ENCODE assay signal across 20 mouse cellular contexts in genomic region chr1:155386551-155386950, GRCm38 (mm10). TPM values are rescaled to one million over a fixed set of nuclear protein-coding genes. Genes with fewer than 3 reads are reported as not detected.
A peak's percentile ranks its signal among the peaks of the same experiment; 100 is the strongest.
DNase-seq lines count a peak whose midpoint lies in the region; ATAC-seq and TF ChIP-seq lines count a peak whose summit lies in the region.
"Had no signal": no experiment of that assay in that cellular context is flagged by ENCODE, and none has a peak within 500 bp of the region (broad histone marks: within the 10 kb centered on the region; RNA-seq: fewer than 3 reads in every experiment).

No protein-coding gene starts in this region.

- H3K4me1 ChIP-seq in kidney, adult 2 months (ENCODE audit: control insufficient read depth, insufficient read depth, low read length), result peaks cover 7% of the 10 kb centered on the region; the same call in 1 of the 2 replicates
- H3K4me1 ChIP-seq: embryonic facial prominence, embryonic 12.5 days had no signal

- TF ChIP-seq CTCF in kidney, adult 2 months (conservative IDR thresholded peaks at IDR 0.05; ENCODE audit: insufficient read depth, insufficient read length, low read depth, low read length), result no peak

- DNase-seq in frontal cortex, postnatal 36 days (ENCODE audit: low spot score in 2 of 2), result no peak
- peak; percentile 34 for DNase-seq in A20 (ENCODE audit: low read depth, low spot score)
- peak; percentile 19 for DNase-seq in telencephalon, adult 2 months (ENCODE audit: low read depth, low spot score)
- no peak for DNase-seq in kidney, adult 2 months
- no peak for DNase-seq in cerebellum, adult 11-12 months
- DNase-seq: adrenal gland, adult 2 months; adrenal gland, postnatal 14 days; adrenal gland, postnatal 36 days; cerebellum, adult 11 months; cerebellum, adult 2 months; cerebellum, adult 9-10 months; cerebellum, postnatal 10 days; cerebellum, postnatal 25 days; forebrain, postnatal 0 days had no signal

- peak; percentile 83 for ATAC-seq in frontal cortex, adult (ENCODE audit: low TSS enrichment)
- ATAC-seq in megakaryocyte, adult 5-6 weeks (ENCODE audit: poor library complexity, severe bottlenecking), result 0 out of 2 replicates have a peak, but pooled peaks have one; percentile 5
- ATAC-seq: forebrain, embryonic 13.5 days; forebrain, embryonic 15.5 days; forebrain, postnatal 0 days had no signal

- no peak overlapping the region for H3K4me3 ChIP-seq in kidney, adult 2 months (ENCODE audit: insufficient read depth, low read depth, low read length)
- H3K4me3 ChIP-seq: embryonic facial prominence, embryonic 10.5 days; embryonic facial prominence, embryonic 12.5 days; forebrain, embryonic 13.5 days; forebrain, embryonic 15.5 days had no signal

- no peaks in the 10 kb centered on the region for H3K27me3 ChIP-seq in kidney, adult 2 months (replicated peaks; ENCODE audit: control insufficient read depth, insufficient read depth, low read length)
- H3K27me3 ChIP-seq: embryonic facial prominence, embryonic 12.5 days; forebrain, embryonic 13.5 days; forebrain, embryonic 15.5 days had no signal

- WGBS in kidney, adult 2 months, result 85% methylated on average over 4 of the region's 4 CpGs

- no peak for TF ChIP-seq POLR2A in kidney, adult 2 months (IDR thresholded peaks at IDR 0.05; ENCODE audit: low read depth, low read length)

- H3K36me3 ChIP-seq in kidney, adult 2 months (ENCODE audit: control insufficient read depth, insufficient read depth, low read length), result no peaks in the 10 kb centered on the region
- H3K36me3 ChIP-seq: embryonic facial prominence, embryonic 10.5 days; embryonic facial prominence, embryonic 12.5 days had no signal

- no peak overlapping the region for H3K27ac ChIP-seq in kidney, adult 2 months (ENCODE audit: insufficient read depth, low read depth, low read length)
- H3K27ac ChIP-seq: embryonic facial prominence, embryonic 10.5 days; embryonic facial prominence, embryonic 12.5 days; forebrain, embryonic 13.5 days; forebrain, embryonic 15.5 days had no signal

RNA-seq across cellular contexts. Expression of gene Xpr1, which starts 30.7 kb away (rescaled TPM):
- 67.5 and 69.2 TPM in 2 replicates for total RNA-seq in megakaryocyte, adult 5-6 weeks (2015)
- total RNA-seq in megakaryocyte, adult 5-6 weeks (2017), result 31.5 and 38.9 TPM in 2 replicates
- polyA plus RNA-seq in kidney, adult 2 months (2012; rRNA removed), result 18.2 and 21.8 TPM in 2 replicates

Comparison
In these comparisons a context has a peak if more than half of its experiments do, and no peak if none do; other contexts are left out.
1. DNase-seq: peak in A20 (single experiment) and telencephalon, adult 2 months (single experiment); none in frontal cortex, postnatal 36 days (0 of 2), kidney, adult 2 months (single experiment) and cerebellum, adult 11-12 months (single experiment).